Mouse (Mus musculus) pancreas, adult 10 weeks (tissue): Measurements from ENCODE around the gene Grk1. TPM values are rescaled to one million over a fixed set of nuclear protein-coding genes. Genes with fewer than 3 reads are reported as not detected.

Source experiments
- polyA plus RNA-seq: library from polyadenylated mRNA; stranded (reverse); fragments of 350-450 nt; fragmentation: Illumina TruSeq; extraction: RNeasy Lipid Tissue Mini Kit (QIAGEN cat#74804); gene quantifications from one replicate; pipeline ENCODE4 v1.2.3, GENCODE M21; 2015; ENCODE audit warnings: low read depth, low replicate concordance; ENCODE audit not compliant: insufficient read depth

Grk1 gene
- not detected for polyA plus RNA-seq

DNA sequence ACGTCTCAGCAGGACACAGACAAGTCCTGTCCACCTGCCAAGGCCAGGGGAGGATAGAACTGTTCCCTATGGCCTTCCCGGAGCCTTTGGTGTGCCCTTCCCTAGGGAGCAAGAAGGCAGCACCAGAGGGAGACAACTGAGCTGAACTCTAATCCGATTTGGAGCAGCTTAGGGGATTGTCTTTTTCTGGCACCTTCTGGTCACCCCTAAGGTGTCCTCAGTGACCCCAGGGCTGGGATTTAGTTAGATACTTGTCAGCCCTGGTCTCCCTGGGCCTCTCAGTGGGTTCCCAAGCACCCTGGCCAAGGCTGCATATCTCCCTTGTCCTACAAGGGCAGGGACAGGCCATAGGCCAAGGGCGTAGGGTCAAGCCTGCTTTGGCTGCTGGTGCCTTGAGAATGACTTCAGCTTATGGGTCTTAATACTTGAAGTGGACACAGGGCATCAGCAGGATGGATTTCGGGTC is at the start of gene Grk1:
Grk1 (plus strand) TSS at position 416 of the 466 bp plus-strand sequence.

DNA sequence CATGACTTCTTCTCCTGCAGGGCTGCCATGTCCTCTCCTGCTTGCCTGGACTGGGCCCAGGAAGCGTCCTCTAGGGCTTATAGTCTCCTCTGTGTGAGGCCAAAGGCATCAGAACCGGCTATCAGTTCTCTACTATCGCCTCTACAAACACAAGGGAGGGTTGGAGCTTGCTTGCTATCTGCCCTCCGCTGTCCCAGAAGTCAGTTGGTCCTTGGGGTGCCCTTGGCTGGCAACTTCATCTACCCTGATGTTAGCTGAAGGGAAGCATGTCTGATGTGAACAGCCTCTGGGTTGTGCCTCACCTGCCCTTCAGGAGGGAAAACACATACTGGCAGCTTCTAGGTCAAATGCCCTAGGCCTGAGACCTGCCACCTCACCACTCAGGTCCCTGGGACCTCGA is 8.2 kb upstream of the Grk1 start, which contains the start of gene Atp4b:
Atp4b (minus strand) TSS at position 101 of the 400 bp plus-strand sequence.

DNA sequence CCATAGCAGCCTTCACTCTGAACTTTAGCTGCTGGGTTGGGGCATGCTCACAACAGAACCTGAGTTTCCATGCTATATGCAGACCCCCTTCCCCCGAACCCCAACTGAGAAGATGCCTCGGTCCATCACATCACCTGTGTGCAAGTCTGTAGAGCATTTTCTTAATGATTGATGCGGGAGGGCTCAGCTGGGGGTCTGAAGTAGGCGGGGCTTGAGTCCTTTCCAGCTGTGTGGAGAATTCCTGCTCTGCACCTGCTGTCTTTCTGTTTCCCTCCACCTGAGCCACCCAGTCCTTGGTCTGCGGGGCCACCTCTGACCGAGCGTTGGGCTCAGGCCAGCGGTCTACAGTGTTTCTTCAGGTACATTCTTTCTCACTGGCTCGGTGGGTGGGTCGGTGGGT is 30.0 kb downstream of the Grk1 start, which contains the start of gene Tmem255b:
Tmem255b (plus strand) TSS at position 301 of the 400 bp plus-strand sequence.

Other genes starting within 250 kb of the Grk1 start
- 98.1 TPM for gene Lamp1, start 245.9 kb upstream of the Grk1 start, polyA plus RNA-seq
- gene Grtp1, start 204.5 kb upstream of the Grk1 start, polyA plus RNA-seq, result 3.3 TPM
- not detected for gene Adprhl1, start 150.9 kb upstream of the Grk1 start, polyA plus RNA-seq
- gene Dcun1d2, start 117.0 kb upstream of the Grk1 start, polyA plus RNA-seq, result 7.2 TPM
- 9.8 TPM for gene Tmco3, start 116.9 kb upstream of the Grk1 start, polyA plus RNA-seq
- 13.9 TPM for gene Tfdp1, start 66.3 kb upstream of the Grk1 start, polyA plus RNA-seq
- gene Atp4b, start 8.3 kb upstream of the Grk1 start, polyA plus RNA-seq, result not detected
- 6.0 TPM for gene Tmem255b, start 30.1 kb downstream of the Grk1 start, polyA plus RNA-seq
- gene Gas6, start 89.4 kb downstream of the Grk1 start, polyA plus RNA-seq, result 88.3 TPM
- not detected for gene 1700029H14Rik, start 157.4 kb downstream of the Grk1 start, polyA plus RNA-seq